Mouse (Mus musculus) CH12.LX (cell line): ENCODE results near the gene Sim2. TPM values are rescaled to one million over a fixed set of nuclear protein-coding genes. Genes with fewer than 3 reads are reported as not detected.

Source experiments
- DNase-seq: peaks from one replicate; pipeline ENCODE4 v3.0.0-alpha.2; 2013; ENCODE audit errors: extremely low read depth
- H3K27ac ChIP-seq: 2 replicates; pipeline ENCODE4 v1.5.1; 2012; ENCODE audit warnings: low read depth, mild to moderate bottlenecking, control low read depth, moderate library complexity; ENCODE audit not compliant: insufficient read depth
- H3K27me3 ChIP-seq: replicated peaks from 2 replicates; pipeline ENCODE3; 2012; ENCODE audit warnings: inconsistent platforms
- H3K36me3 ChIP-seq, 2 experiments: replicated peaks in 1 of 2; 2 replicates each; pipeline versions ENCODE3 to v1.6.1; 2012; ENCODE audit warnings: inconsistent platforms in 1 of 2, low read length in 1 of 2, mild to moderate bottlenecking in 1 of 2, mixed read lengths in 1 of 2, moderate library complexity in 1 of 2; ENCODE audit not compliant: control insufficient read depth in 1 of 2, insufficient read depth in 1 of 2
- H3K4me1 ChIP-seq, 2 experiments: 2 replicates each; pipeline ENCODE4 v1.6.1; 2012; ENCODE audit warnings: inconsistent platforms in 1 of 2, moderate library complexity in 1 of 2; ENCODE audit not compliant: insufficient read depth in 2 of 2, control insufficient read depth in 1 of 2
- H3K4me2 ChIP-seq: 2 replicates; pipeline ENCODE4 v1.6.1; 2012; ENCODE audit warnings: low read depth, mild to moderate bottlenecking, control low read depth; ENCODE audit not compliant: poor library complexity, insufficient read depth, severe bottlenecking
- H3K4me3 ChIP-seq, 3 experiments: fragments of 150-350 bp in 1 of 3; sonication (generic) in 1 of 3; replicated peaks in 1 of 3; 2 replicates each; pipeline versions ENCODE3 to v1.5.1; 2011 to 2012; ENCODE audit warnings: low read depth in 2 of 3, low read length in 2 of 3, mild to moderate bottlenecking in 2 of 3, moderate library complexity in 2 of 3, control low read depth in 1 of 3, improper control_type of control experiment in 1 of 3, inconsistent platforms in 1 of 3, mixed read lengths in 1 of 3; ENCODE audit not compliant: poor library complexity in 1 of 3
- H3K79me2 ChIP-seq: replicated peaks from 2 replicates; pipeline ENCODE4 v1.6.1; 2012; ENCODE audit warnings: mild to moderate bottlenecking, moderate library complexity; ENCODE audit not compliant: control insufficient read depth, poor library complexity, insufficient read depth, severe bottlenecking; ENCODE audit errors: extremely low read depth
- H3K9ac ChIP-seq: 2 replicates; pipeline ENCODE4 v1.6.1; 2012; ENCODE audit warnings: low read depth, mild to moderate bottlenecking, control low read depth, moderate library complexity; ENCODE audit not compliant: insufficient read depth
- H3K9me3 ChIP-seq: replicated peaks from 2 replicates; pipeline ENCODE3; 2012; ENCODE audit warnings: low read length, inconsistent platforms, mixed read lengths
- CHD2 ChIP-seq: IDR thresholded peaks from 2 replicates; pipeline ENCODE4 v1.6.1; 2011; ENCODE audit warnings: low read length, improper control_type of control experiment
- CTCF ChIP-seq, 2 experiments: IDR thresholded peaks in 1 of 2; conservative IDR thresholded peaks in 1 of 2; 2 replicates each; pipeline ENCODE4 v1.5.1; 2011 to 2012; ENCODE audit warnings: low read depth in 2 of 2, low read length in 2 of 2, improper control_type of control experiment in 1 of 2, inconsistent platforms in 1 of 2, mild to moderate bottlenecking in 1 of 2, moderate library complexity in 1 of 2
- E2F4 ChIP-seq: IDR thresholded peaks from 2 replicates; pipeline ENCODE4 v1.6.1; 2011; ENCODE audit warnings: low read depth, low read length, improper control_type of control experiment; ENCODE audit not compliant: insufficient replicate concordance
- EP300 ChIP-seq: IDR thresholded peaks from 2 replicates; pipeline ENCODE4 v1.6.1; 2011; ENCODE audit warnings: low read length, improper control_type of control experiment
- ETS1 ChIP-seq: conservative IDR thresholded peaks from 2 replicates; pipeline ENCODE4 v1.6.1; 2012; ENCODE audit warnings: low read depth, mild to moderate bottlenecking, inconsistent platforms, low read length, improper control_type of control experiment, moderate library complexity
- GABPA ChIP-seq: IDR thresholded peaks from 2 replicates; pipeline ENCODE4 v1.6.1; 2012; ENCODE audit warnings: low read depth, low read length, improper control_type of control experiment, inconsistent platforms; ENCODE audit not compliant: insufficient replicate concordance
- HCFC1 ChIP-seq: IDR thresholded peaks from 2 replicates; pipeline ENCODE4 v1.6.1; 2012; ENCODE audit warnings: low read depth, mild to moderate bottlenecking, inconsistent platforms, low read length, improper control_type of control experiment
- KAT2A ChIP-seq: IDR thresholded peaks from 2 replicates; pipeline ENCODE4 v1.6.1; 2012; ENCODE audit warnings: low read length, improper control_type of control experiment, inconsistent platforms; ENCODE audit not compliant: insufficient replicate concordance
- MAX ChIP-seq: IDR thresholded peaks from 2 replicates; pipeline ENCODE4 v1.6.1; 2011; ENCODE audit warnings: low read length, improper control_type of control experiment
- MAZ ChIP-seq: IDR thresholded peaks from 2 replicates; pipeline ENCODE4 v1.6.1; 2012; ENCODE audit warnings: low read depth, mild to moderate bottlenecking, inconsistent platforms, low read length, improper control_type of control experiment, moderate library complexity
- MEF2A ChIP-seq: IDR thresholded peaks from 2 replicates; pipeline ENCODE4 v1.6.1; 2014; ENCODE audit warnings: low read depth, mild to moderate bottlenecking, inconsistent platforms, low read length, improper control_type of control experiment, borderline replicate concordance
- MXI1 ChIP-seq: IDR thresholded peaks from 2 replicates; pipeline ENCODE4 v1.6.1; 2011; ENCODE audit warnings: mild to moderate bottlenecking, low read depth, low read length, improper control_type of control experiment
- MYC ChIP-seq: IDR thresholded peaks from 2 replicates; pipeline ENCODE4 v1.6.1; 2011; ENCODE audit warnings: low read depth, mild to moderate bottlenecking, improper control_type of control experiment, low read length
- NRF1 ChIP-seq: IDR thresholded peaks from 2 replicates; pipeline ENCODE4 v1.6.1; 2014; ENCODE audit warnings: low read depth, mild to moderate bottlenecking, inconsistent platforms, low read length, improper control_type of control experiment, moderate library complexity
- POLR2A ChIP-seq: IDR thresholded peaks from 2 replicates; pipeline ENCODE4 v1.6.1; 2011; ENCODE audit warnings: low read depth, mild to moderate bottlenecking, improper control_type of control experiment, low read length
- SIN3A ChIP-seq: IDR thresholded peaks from 2 replicates; pipeline ENCODE4 v1.6.1; 2012; ENCODE audit warnings: low read length, improper control_type of control experiment, inconsistent platforms
- TCF12 ChIP-seq: IDR thresholded peaks from 2 replicates; pipeline ENCODE4 v1.6.1; 2014; ENCODE audit warnings: low read depth, mild to moderate bottlenecking, inconsistent platforms, low read length, improper control_type of control experiment
- UBTF ChIP-seq: IDR thresholded peaks from 2 replicates; pipeline ENCODE4 v1.6.1; 2012; ENCODE audit warnings: low read depth, mild to moderate bottlenecking, inconsistent platforms, low read length, improper control_type of control experiment, moderate library complexity
- USF1 ChIP-seq: IDR thresholded peaks from 2 replicates; pipeline ENCODE4 v1.6.1; 2014; ENCODE audit warnings: low read depth, mild to moderate bottlenecking, inconsistent platforms, low read length, improper control_type of control experiment
- USF2 ChIP-seq: conservative IDR thresholded peaks from 2 replicates; pipeline ENCODE4 v1.6.1; 2011; ENCODE audit warnings: low read depth, low read length, improper control_type of control experiment
- ZNF384 ChIP-seq: IDR thresholded peaks from 2 replicates; pipeline ENCODE4 v1.6.1; 2012; ENCODE audit warnings: low read depth, low read length, improper control_type of control experiment, inconsistent platforms
- dilution Hi-C: fragments of 300-500 bp; cut with MboI; formaldehyde crosslinking; loops from 2 replicates; pipeline ENCODE4 v1.14.3; 2020; ENCODE audit warnings: low sequenced_read_pairs; ENCODE audit not compliant: extremely low pct_unique_long_range_greater_than_20kb, extremely low pct_ligation_motif_present
- in situ Hi-C: fragments of 300-500 bp; cut with MboI; formaldehyde crosslinking; loops from 3 replicates; pipeline ENCODE4 v1.14.3; 2019; ENCODE audit warnings: low sequenced_read_pairs, low pct_ligation_motif_present, low pct_unique_long_range_greater_than_20kb, mixed read lengths
- polyA plus RNA-seq: library from polyadenylated mRNA; unstranded; fragments of >175 nt; gene quantifications from 2 replicates; pipeline ENCODE4 v1.2.1, GENCODE M21; 2012; ENCODE audit warnings: low read depth; ENCODE audit not compliant: insufficient read length
- total RNA-seq, 2 experiments: library from RNA; depleted of rRNA; stranded (reverse); fragments of 300-350 nt in 1 of 2; fragments of >200 nt in 1 of 2; gene quantifications; 2 replicates each; pipeline ENCODE4 v1.2.3; 2012 to 2014

Sim2 gene
- total and polyA plus RNA-seq, 3 experiments = not detected

DNA sequence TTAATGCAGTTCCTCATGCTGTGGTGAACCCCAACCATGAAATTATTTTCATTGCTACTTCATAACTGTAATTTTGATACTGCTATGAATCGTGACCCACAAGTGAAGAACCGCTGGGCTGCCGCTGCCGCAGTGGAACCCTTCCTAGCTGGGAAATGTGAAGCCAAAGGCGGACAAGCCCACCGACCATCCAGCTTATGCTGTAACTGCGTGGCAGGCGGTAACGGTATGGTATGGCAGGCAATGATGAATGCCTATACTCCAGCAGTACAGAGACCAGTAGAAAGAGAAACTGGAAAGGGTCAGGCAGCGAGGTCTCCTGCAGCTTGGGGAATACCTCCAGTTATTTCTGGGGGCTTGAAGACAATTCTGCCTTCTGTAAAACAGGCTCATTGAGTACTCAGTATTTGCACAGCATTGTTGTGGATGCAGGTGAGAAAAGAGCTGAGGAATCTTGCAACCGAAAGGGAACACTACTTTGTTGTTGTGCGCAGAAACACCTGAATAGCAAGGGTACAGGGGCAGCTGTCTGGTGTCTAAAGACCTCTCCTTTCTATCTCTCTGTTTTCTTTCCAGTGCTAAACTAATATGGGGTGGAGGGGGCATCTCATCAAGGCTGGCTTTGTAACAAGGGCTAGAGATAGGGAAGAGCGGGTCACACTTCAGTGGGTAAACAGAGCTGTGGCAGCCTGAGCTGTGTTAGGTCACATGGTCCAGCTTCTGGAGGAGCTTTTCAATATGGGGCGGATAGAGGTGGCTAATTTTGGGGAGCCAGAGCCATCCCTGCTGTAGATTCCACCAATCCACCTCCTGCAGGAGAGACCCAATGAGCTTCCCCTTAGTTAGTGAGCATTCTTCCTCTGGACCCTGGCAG lies 4.3 kb downstream of the Sim2 start:
- H3K27ac ChIP-seq = no peak overlapping the region
- H3K27me3 ChIP-seq = no peaks in the 10 kb centered on the region
- TF ChIP-seq E2F4 (no peak), EP300 (no peak), ETS1 (no peak), USF2 (no peak), HCFC1 (no peak), MEF2A (no peak), CTCF (conservative IDR thresholded peaks at IDR 0.05 in 1 of 2, IDR thresholded peaks at IDR 0.05 in 1 of 2; ENCODE audit: low read depth in 2 of 2, low read length in 2 of 2) (no peak), UBTF (no peak), GABPA (no peak), CHD2 (no peak), POLR2A (no peak), MXI1 (no peak), USF1 (no peak), MAX (no peak), MAZ (no peak), TCF12 (no peak)
- H3K9me3 ChIP-seq = peaks cover 30% of the 10 kb centered on the region
- H3K9ac ChIP-seq = no peak overlapping the region
- dilution Hi-C loops (no loop called here), in situ Hi-C loops (no loop called here)
- no peaks in the 10 kb centered on the region for H3K79me2 ChIP-seq
- no peak overlapping the region for H3K4me3 ChIP-seq
- DNase-seq = no peak
- H3K36me3 ChIP-seq = no peaks in the 10 kb centered on the region
- no peak overlapping the region for H3K4me2 ChIP-seq
- H3K4me1 ChIP-seq = no peaks in the 10 kb centered on the region

DNA sequence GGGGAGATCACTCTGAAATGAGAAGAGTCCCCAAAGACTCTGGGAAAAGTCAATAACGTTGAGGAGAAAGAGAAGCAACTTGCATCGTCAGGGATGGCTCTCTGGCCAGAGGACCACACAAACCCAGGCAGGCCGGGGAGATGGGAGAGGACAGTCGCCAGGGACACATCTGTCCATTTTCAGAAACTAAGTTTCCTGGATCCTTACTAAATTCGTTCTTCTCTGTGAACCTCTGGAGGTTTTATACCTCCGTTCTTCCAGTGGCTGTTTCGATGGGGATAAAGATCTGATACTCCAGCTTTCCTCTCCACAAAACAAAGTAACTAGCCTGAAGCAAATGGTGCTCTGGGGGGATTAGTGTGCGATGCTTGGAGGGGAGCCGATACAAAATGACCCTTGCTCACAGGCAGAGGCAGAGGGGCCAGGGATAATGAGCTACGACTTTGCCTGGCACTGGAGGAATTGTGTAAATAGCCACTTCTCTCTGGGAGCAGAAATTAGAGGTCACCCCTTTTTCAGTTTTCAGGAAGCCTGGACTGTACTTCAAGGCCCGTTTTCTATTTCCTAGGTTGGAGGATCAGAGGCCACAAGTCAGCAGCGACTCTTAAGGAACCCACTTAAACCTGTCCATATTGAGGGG lies 7.9 kb downstream of the Sim2 start:
- dilution Hi-C loops = no loop called here
- Histone ChIP-seq H3K79me2 (no peaks in the 10 kb centered on the region), H3K36me3 (no peaks in the 10 kb centered on the region), H3K9ac (no peak overlapping the region), H3K9me3 (no peaks in the 10 kb centered on the region), H3K4me3 (no peak overlapping the region), H3K4me1 (peaks cover 0 to 7% of the 10 kb centered on the region in 2 experiments; a peak in 1 of 4 replicates), H3K27ac (no peak overlapping the region), H3K27me3 (no peaks in the 10 kb centered on the region), H3K4me2 (no peak overlapping the region)
- no peak for DNase-seq
- in situ Hi-C loops = no loop called here
- TF ChIP-seq SIN3A = no peak
- no peak for TF ChIP-seq ZNF384
- no peak for TF ChIP-seq USF2
- no peak for TF ChIP-seq MYC
- no peak for TF ChIP-seq KAT2A
- TF ChIP-seq TCF12 = no peak
- no peak for TF ChIP-seq GABPA
- TF ChIP-seq ETS1 = no peak
- no peak for TF ChIP-seq NRF1
